Mouse (Mus musculus): ENCODE measurements at regions not wholly inside any gene's neighbourhood (a gene's known extent, or its start where the extent isn't known, plus 50 kb on each side); places are given as distances from the start of the nearest gene placed in this dataset.

DNA sequence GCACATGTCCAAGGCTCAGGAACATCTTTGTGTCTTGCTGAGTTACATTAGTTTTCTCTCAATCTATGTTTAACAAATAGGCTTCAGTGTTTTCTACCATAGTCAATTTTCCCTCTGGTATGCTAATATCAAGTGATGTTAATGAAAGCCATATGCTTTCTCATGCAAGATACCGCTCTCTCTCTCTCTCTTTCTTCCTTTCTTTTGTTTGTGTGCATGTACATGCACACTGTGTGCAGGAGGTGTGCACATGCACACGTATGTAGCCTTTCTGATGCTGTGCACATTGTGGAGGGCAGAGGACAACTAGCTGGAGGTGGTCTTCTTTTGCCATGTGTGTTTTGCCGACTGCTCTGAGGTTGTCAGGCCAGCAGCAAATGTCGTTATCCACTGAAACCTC lies 69.0 kb upstream of the Klf12 start:
- no peak for DNase-seq (ENCODE audit: extremely low read depth, low read depth, low spot score)

DNA sequence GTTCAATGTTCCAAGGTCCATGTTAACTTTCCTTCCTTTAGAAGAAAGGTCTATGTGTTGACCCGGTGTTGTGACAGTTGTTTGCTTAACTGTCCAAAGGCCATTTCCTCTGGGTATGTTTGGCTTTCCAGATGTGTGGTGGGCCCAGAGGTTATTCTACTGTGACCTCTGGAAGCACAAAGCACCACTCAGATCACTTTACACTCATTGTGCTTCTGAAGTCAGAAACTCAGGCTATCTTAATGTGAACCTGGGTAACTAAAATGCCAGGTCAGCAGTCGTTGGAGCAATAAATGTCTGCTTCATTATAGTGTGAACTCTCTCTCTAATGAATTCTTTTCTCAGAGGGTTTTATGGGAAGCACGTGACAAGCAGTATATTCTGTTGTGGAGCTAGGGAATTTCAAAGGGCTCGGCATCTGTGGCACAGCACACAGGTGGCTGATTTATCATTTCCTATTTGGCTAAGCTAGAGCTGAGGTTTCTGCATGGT lies 68.5 kb upstream of the Klf12 start:
- no peak for DNase-seq (ENCODE audit: extremely low read depth, low read depth, low spot score)

- no peak for DNase-seq (ENCODE audit: extremely low read depth, low read depth, low spot score)
Measured at GRCm38 (mm10) chr14:100351004-100351403, 66.5 kb upstream of the Klf12 start.

DNA sequence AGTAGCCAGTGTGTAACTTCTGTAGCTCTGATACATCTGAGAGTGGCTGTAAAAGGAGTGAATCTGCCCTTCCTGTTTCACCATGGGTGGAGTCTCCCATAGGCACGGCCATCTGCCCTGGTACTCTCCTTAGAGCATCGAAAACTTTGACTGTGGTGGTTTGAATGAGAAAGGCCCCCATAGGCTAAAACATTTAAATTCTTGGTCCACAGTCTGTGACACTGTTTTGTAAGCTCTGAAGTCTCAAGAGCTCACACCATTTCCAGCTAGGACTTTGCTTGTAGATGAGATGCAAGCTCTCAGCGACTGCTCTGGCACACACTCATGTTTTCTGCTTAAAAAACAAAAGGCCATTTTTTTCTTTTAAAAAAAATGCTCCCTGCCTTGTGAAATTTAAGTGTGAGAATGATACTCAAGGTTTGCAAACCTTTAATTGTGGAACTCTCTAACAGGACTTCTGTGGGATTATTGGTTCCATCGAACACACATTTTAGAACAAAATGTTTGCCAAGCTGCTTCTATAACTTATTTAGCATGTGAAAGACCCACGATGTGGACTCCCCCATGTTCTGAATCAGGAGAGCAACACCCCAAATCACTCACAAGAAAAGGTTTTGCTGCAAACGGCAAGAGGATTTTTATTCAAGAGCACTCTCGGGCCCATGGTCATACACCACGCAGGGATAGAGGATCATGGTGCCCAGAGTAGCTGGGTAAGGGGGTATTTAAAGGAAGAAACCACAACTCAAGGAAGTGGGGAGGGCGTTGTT lies 65.7 kb upstream of the Klf12 start:
- no peak for DNase-seq (ENCODE audit: extremely low read depth, low read depth, low spot score)

GRCm38 (mm10) chr14:100348336-100349164 lies 64.1 kb upstream of the Klf12 start:
- no peak for DNase-seq (ENCODE audit: extremely low read depth, low read depth, low spot score)

DNA sequence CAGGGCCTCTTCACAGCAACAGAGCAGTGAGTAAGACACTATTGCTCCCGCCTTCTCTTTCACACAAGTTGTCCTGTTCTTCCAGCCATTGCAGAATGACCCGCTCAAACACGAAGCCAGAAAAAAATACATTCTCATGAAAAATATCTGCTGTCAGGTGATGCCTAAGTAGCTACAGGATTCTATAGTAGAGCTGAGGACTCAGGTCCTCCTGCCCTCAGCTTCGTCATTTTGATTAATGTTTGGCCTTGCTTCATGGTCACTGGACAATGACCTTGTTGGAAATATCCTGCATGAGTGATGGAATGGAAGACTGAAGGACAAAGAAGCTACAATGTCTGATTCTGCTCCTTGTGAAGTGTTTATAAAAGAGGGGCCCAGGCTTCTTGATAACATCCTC lies 52.4 kb upstream of the Klf12 start:
- no peak for DNase-seq (ENCODE audit: extremely low read depth, low read depth, low spot score)

All from fat pad, adult 2 months (tissue).